Mouse (Mus musculus) forebrain, embryonic 15.5 days (tissue): Measurements from ENCODE around the gene Wwtr1. TPM values are rescaled to one million over a fixed set of nuclear protein-coding genes. Genes with fewer than 3 reads are reported as not detected.

Source experiments
- ATAC-seq: fragments of 200-750 bp; cut with Nextera tagmentation; replicated peaks from 2 replicates; pipeline ENCODE4 v1.8.0; 2017; ENCODE audit warnings: mild to moderate bottlenecking, moderate TSS enrichment, moderate library complexity
- H3K27ac ChIP-seq: fragments of 300-500 bp; sonication (generic); replicated peaks from 2 replicates; pipeline ENCODE4 v1.5.1; 2015; ENCODE audit warnings: mild to moderate bottlenecking, inconsistent platforms
- H3K27me3 ChIP-seq: fragments of 300-500 bp; sonication (generic); 2 replicates; pipeline ENCODE4 v1.6.1; 2015; ENCODE audit warnings: inconsistent platforms
- H3K36me3 ChIP-seq: fragments of 300-500 bp; sonication (generic); 2 replicates; pipeline ENCODE4 v1.6.1; 2015; ENCODE audit warnings: mild to moderate bottlenecking, inconsistent platforms
- H3K4me1 ChIP-seq: fragments of 300-500 bp; sonication (generic); 2 replicates; pipeline ENCODE4 v1.6.1; 2015; ENCODE audit warnings: inconsistent platforms
- H3K4me2 ChIP-seq: fragments of 300-500 bp; sonication (generic); replicated peaks from 2 replicates; pipeline ENCODE4 v1.6.1; 2015; ENCODE audit warnings: mild to moderate bottlenecking, inconsistent platforms
- H3K4me3 ChIP-seq: fragments of 300-500 bp; sonication (generic); 2 replicates; pipeline ENCODE4 v1.5.1; 2015; ENCODE audit warnings: mild to moderate bottlenecking, inconsistent platforms
- H3K9ac ChIP-seq: fragments of 300-500 bp; sonication (generic); replicated peaks from 2 replicates; pipeline ENCODE4 v1.6.1; 2015; ENCODE audit warnings: mild to moderate bottlenecking, inconsistent platforms
- H3K9me3 ChIP-seq: fragments of 300-500 bp; sonication (generic); 2 replicates; pipeline ENCODE4 v1.6.1; 2016; ENCODE audit warnings: inconsistent platforms
- WGBS: fragments of 180-500 bp; shearing (Covaris S2); methylation state at CpG from one replicate; pipeline ENCODE4 v1.1.7; 2015; ENCODE audit warnings: mixed read lengths; 5-methylcytosine and 5-hydroxymethylcytosine counted together
- polyA plus RNA-seq: library from polyadenylated mRNA; unstranded; fragments of >200 nt; fragmentation: Nextera tagmentation; extraction: Ambion mirVana; gene quantifications from 2 replicates; pipeline ENCODE4 v1.2.1, GENCODE M21; 2015

The Wwtr1 gene
- polyA plus RNA-seq, 1 experiment from 2014 or later = 10.7 TPM

DNA sequence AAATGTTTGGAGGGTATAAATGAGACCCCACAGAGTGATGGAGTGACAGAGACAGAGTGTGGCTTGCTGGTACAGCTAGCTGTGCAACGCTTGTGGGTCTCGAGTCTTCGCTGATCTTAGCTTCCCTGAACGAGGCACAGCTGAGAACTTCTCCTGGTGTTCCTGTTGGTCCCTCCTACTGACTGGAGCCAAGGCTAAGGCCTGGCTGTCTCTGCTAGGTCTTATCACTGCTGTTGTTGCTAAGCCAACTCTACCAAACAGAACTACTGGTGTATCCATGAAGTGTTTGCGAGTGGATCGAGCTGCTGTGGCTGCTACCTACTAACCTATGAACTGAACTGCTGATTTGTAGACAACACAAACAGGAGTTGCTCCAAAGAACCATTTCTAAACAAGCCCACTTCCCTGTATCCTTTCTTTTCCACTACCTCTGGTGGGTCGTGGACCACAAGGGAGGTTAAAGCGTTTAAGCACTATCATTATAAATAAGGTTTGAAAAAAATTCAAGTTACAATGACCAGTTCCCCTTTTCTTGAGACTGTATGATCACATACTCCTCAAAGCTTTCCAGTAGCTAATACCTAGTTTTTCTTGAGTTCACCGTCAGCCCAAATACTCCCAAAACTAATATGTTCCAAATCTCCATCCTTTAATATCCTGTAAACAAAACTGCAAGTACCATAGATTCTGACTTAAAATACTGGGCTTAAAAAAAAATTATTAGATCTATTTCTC lies 42.6 kb downstream of the Wwtr1 start:
- Histone ChIP-seq H3K4me3 (no peak overlapping the region), H3K4me2 (no peak overlapping the region), H3K36me3 (no peaks in the 10 kb centered on the region), H3K4me1 (peaks cover 11% of the 10 kb centered on the region), H3K9ac (no peak overlapping the region), H3K9me3 (no peaks in the 10 kb centered on the region), H3K27ac (peak overlapping the region; percentile 53; the same call in 1 of the 2 replicates), H3K27me3 (no peaks in the 10 kb centered on the region)
- no peak for ATAC-seq
- 95% methylated on average over 9 of the region's 9 CpGs for WGBS

DNA sequence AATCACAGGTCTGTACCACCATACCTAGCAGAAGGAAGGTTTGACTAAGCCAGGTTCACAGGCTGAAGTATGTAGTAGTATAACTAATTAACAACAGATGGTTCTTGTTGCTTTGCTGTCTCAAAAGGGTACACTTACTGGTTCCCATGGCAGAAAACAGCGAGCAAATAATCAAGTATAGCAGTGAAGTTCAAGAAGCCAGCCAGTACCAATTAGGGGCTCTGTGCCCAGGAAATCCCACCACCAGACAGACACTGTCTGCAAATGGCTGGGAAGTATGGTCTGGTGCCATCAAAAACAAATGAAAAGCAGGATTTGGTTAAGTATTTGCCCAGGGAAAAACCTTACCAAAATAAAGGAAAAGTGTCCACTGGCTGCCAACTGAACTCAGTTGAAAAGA lies 44.9 kb downstream of the Wwtr1 start:
- no peak overlapping the region for H3K9ac ChIP-seq
- no peak overlapping the region for H3K4me3 ChIP-seq
- no peak overlapping the region for H3K27ac ChIP-seq
- 52% methylated on average over 1 of the region's 1 CpGs for WGBS
- H3K4me1 ChIP-seq = peaks cover 9% of the 10 kb centered on the region
- H3K4me2 ChIP-seq = no peak overlapping the region
- H3K27me3 ChIP-seq = no peaks in the 10 kb centered on the region
- H3K9me3 ChIP-seq = no peaks in the 10 kb centered on the region
- H3K36me3 ChIP-seq = no peaks in the 10 kb centered on the region
- ATAC-seq = no peak; the same call in 1 of the 2 replicates

GRCm38 (mm10) chr3:57530221-57530620 lies 45.5 kb downstream of the Wwtr1 start:
- Histone ChIP-seq H3K4me1 (peaks cover 8% of the 10 kb centered on the region), H3K27me3 (no peaks in the 10 kb centered on the region), H3K4me3 (no peak overlapping the region), H3K36me3 (no peaks in the 10 kb centered on the region), H3K4me2 (no peak overlapping the region), H3K27ac (no peak overlapping the region), H3K9me3 (no peaks in the 10 kb centered on the region), H3K9ac (no peak overlapping the region)
- ATAC-seq = no peak
- 95% methylated on average over 4 of the region's 4 CpGs for WGBS

DNA sequence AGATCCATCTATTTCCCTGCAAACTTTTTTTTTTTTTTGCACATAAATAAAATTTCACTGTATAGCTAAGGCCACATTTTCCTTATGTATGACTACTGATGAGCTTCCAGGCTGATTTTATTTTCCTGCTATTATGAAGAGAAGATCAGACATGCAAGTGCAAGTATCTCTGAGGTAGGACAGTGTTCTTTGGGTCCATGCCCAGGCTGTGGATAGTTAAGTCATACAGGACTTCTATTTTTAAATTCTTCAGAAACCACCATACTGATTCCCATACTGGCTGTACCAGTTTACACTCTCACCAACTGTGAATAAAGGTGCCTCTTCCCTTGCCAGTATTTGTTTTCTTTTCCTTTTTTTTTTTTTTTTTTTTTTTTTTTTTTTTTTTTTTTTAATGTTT lies 48.6 kb downstream of the Wwtr1 start:
- Histone ChIP-seq H3K27me3 (no peaks in the 10 kb centered on the region), H3K9me3 (no peaks in the 10 kb centered on the region), H3K9ac (no peak overlapping the region), H3K36me3 (no peaks in the 10 kb centered on the region), H3K4me2 (no peak overlapping the region), H3K4me3 (no peak overlapping the region), H3K27ac (no peak overlapping the region), H3K4me1 (peaks cover 4% of the 10 kb centered on the region; the same call in 1 of the 2 replicates)
- no peak for ATAC-seq

DNA sequence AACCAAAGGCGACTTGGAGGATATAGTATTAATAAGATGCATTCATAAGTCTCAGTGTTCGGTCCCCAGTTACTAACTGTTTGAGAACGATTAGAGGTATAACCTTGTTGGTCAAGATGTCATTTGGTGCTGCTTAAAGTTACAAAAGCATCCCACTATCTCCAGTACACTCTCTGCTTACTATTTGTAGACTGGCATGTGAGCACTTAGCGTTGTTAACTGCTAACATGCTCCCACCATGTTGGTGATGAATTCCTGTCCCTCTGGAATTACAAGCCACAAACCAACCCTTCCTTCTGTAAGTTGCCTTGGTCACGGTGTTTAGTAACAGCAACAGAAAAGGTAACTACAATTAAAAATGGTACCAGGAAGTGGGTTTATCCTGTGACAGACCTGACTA lies 52.6 kb downstream of the Wwtr1 start:
- WGBS = 95% methylated on average over 5 of the region's 5 CpGs
- ATAC-seq = no peak
- no peaks in the 10 kb centered on the region for H3K4me1 ChIP-seq

DNA sequence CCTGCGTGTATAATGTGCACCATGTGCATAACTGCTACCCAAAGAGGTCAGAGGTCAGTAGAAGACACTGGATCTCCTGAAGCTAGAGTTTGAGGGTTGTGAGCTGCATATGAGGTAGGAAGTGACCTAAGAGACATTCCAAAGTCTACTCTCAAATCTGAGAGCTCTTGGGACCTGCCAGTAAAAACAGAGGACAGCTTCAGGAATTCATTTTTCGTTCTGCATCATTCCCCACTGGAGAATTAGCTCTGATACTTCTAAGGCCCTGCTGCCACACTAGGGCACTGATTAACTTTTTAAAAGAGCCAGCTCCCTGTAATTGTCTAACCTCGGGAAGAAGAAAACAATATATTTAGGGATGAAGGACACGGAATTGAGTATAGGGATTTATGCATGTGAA lies 53.8 kb downstream of the Wwtr1 start:
- Histone ChIP-seq H3K36me3 (no peaks in the 10 kb centered on the region), H3K4me2 (no peak overlapping the region), H3K4me1 (no peaks in the 10 kb centered on the region), H3K27me3 (no peaks in the 10 kb centered on the region), H3K27ac (no peak overlapping the region), H3K9ac (no peak overlapping the region), H3K4me3 (no peak overlapping the region), H3K9me3 (no peaks in the 10 kb centered on the region)
- 88% methylated on average over 4 of the region's 4 CpGs for WGBS
- ATAC-seq = no peak

More for the DNA sequence above, 52.6 kb downstream of the Wwtr1 start:
- H3K4me3 ChIP-seq = no peak overlapping the region
- H3K9ac ChIP-seq = no peak overlapping the region
- no peaks in the 10 kb centered on the region for H3K36me3 ChIP-seq
- H3K4me2 ChIP-seq = no peak overlapping the region
- no peaks in the 10 kb centered on the region for H3K27me3 ChIP-seq
- H3K9me3 ChIP-seq = no peaks in the 10 kb centered on the region
- no peak overlapping the region for H3K27ac ChIP-seq

DNA sequence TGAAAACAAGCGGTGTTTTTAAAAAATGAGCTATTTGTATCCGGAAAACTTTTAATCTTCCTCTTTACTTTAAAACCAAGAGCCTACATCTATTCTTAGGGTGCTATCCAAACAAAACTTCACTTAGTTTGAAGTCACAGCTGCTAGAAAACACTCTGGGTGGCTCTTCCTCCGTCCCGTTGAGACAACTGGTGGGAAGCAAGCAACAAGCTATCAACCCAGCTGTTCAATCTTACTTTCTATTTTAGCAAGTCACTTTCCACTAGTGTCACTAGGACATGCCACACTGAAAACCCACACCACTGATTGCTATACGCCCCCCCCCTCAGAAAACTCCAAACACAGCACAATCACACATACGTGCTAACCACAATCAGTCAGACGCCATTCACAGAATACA lies 55.7 kb downstream of the Wwtr1 start:
- no peak overlapping the region for H3K27ac ChIP-seq
- H3K9ac ChIP-seq = no peak overlapping the region
- WGBS = 96% methylated on average over 7 of the region's 7 CpGs
- H3K9me3 ChIP-seq = no peaks in the 10 kb centered on the region
- H3K4me3 ChIP-seq = no peak overlapping the region
- H3K4me2 ChIP-seq = no peak overlapping the region
- no peaks in the 10 kb centered on the region for H3K27me3 ChIP-seq
- H3K4me1 ChIP-seq = no peaks in the 10 kb centered on the region
- H3K36me3 ChIP-seq = no peaks in the 10 kb centered on the region
- ATAC-seq = no peak

DNA sequence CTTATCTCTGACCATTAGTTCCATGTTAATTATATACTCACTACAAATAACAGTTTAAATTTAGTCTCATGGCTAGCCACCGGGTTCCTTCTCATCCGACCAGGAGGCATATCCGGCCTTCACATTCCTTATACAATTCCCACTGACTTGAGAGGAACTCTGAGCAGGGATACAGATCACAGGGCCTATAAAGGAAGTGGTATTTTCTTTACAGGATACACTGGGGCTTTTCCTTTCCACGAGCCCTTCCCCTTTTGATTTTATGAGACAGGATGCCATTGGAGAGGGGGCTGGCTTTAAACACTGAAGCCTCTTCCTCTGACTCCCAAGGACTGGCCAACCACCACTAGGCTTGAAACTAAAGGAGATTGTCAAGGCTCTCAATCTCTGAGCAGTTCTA lies 59.6 kb downstream of the Wwtr1 start:
- Histone ChIP-seq H3K9me3 (no peaks in the 10 kb centered on the region), H3K4me3 (no peak overlapping the region), H3K36me3 (no peaks in the 10 kb centered on the region), H3K9ac (no peak overlapping the region), H3K4me2 (no peak overlapping the region), H3K4me1 (peaks cover 11% of the 10 kb centered on the region; the same call in 1 of the 2 replicates), H3K27me3 (no peaks in the 10 kb centered on the region), H3K27ac (no peak overlapping the region)
- WGBS = 83% methylated on average over 4 of the region's 4 CpGs
- no peak for ATAC-seq

DNA sequence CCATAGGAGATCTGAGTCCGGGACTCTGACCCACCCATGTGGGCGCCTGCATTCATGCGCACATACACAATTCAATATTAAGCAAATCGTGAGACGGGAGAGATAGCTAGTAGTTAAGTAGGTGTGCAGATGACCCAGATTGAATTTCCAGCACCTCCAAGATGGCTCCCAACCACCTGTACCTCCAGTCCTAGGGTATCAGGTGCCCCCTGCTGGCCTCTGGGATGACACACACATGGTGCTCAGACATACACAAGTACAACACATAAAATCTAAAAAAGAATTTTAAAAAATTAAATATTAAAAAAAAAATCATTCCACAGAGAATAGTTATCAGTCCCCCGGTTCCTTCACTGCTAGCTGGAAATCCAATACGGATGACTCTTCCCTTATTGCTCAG lies 60.7 kb downstream of the Wwtr1 start:
- 96% methylated on average over 7 of the region's 7 CpGs for WGBS
- H3K4me1 ChIP-seq = peaks cover 11% of the 10 kb centered on the region; the same call in 1 of the 2 replicates
- no peak overlapping the region for H3K4me3 ChIP-seq
- no peaks in the 10 kb centered on the region for H3K9me3 ChIP-seq
- ATAC-seq = no peak
- no peak overlapping the region for H3K4me2 ChIP-seq
- H3K27ac ChIP-seq = no peak overlapping the region
- H3K27me3 ChIP-seq = no peaks in the 10 kb centered on the region
- no peak overlapping the region for H3K9ac ChIP-seq
- H3K36me3 ChIP-seq = no peaks in the 10 kb centered on the region

- Histone ChIP-seq H3K4me2 (no peak overlapping the region), H3K27ac (no peak overlapping the region), H3K9ac (no peak overlapping the region), H3K4me1 (peaks cover 11% of the 10 kb centered on the region; the same call in 1 of the 2 replicates), H3K36me3 (no peaks in the 10 kb centered on the region), H3K4me3 (no peak overlapping the region), H3K27me3 (no peaks in the 10 kb centered on the region), H3K9me3 (no peaks in the 10 kb centered on the region)
- WGBS = 52% methylated on average over 18 of the region's 18 CpGs
- ATAC-seq = no peak
Observed at GRCm38 (mm10) chr3:57511816-57512586, 63.7 kb downstream of the Wwtr1 start.

DNA sequence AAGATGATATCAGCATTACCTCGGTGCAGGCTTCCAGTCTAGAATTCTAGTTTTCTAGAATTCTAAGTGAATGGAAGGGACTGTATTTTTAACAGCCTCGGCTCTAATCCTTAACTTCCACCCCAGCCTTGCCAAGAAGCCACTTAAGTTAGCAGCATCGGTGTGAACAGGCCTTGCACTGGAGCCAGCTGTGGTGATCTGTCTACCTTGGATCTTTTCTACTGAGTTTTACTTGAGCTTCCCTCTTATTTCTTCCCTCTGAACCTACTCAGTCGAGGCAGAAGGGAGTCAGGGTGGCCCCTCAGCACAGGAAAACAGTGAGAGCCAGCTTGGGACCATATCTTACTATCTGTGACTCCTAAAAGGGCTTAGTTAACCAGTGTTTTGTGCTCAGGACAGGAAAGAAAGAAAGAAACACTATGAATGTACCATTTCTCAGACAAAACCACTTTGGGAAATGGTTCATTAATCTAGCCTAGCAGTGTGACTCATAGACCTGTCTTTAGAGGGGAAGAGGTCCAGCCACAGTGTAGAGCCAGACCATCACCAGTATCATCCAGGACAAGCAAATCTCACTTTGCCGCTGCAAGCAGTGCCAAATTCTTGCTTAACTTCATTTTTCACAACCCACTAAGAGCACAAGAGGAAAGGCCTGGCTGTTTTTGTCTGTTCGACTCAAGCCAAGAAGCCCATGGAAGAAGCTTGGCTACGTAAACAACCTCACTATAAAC lies 65.6 kb downstream of the Wwtr1 start:
- 88% methylated on average over 7 of the region's 7 CpGs for WGBS

DNA sequence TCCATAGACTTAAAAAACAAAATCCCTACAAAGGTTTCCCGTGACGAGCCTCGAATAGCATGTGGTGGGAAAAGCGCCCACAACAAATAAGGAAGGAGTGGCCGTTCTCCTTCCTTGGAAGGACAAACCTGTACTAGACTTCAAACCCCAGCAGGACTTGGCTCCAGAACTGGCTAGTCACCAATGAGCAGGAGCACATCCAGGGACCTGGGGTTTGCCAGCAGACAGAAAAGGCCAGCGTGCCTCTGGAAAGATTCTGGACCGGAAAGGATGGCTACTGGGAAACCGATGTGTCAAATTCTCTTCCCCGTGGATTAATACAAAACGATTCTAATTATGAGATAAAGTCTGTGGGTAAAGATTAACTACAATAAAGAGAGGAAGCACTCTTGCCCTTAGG lies 69.7 kb downstream of the Wwtr1 start:
- Histone ChIP-seq H3K27ac (no peak overlapping the region), H3K9ac (no peak overlapping the region), H3K27me3 (no peaks in the 10 kb centered on the region), H3K4me1 (no peaks in the 10 kb centered on the region), H3K4me3 (no peak overlapping the region), H3K4me2 (no peak overlapping the region), H3K36me3 (no peaks in the 10 kb centered on the region), H3K9me3 (no peaks in the 10 kb centered on the region)
- ATAC-seq = no peak
- 87% methylated on average over 10 of the region's 10 CpGs for WGBS

More for the DNA sequence above, 65.6 kb downstream of the Wwtr1 start:
- no peak overlapping the region for H3K4me3 ChIP-seq
- H3K4me2 ChIP-seq = no peak overlapping the region
- H3K9ac ChIP-seq = no peak overlapping the region
- no peak for ATAC-seq
- no peaks in the 10 kb centered on the region for H3K27me3 ChIP-seq
- H3K36me3 ChIP-seq = no peaks in the 10 kb centered on the region
- H3K27ac ChIP-seq = no peak overlapping the region
- H3K9me3 ChIP-seq = no peaks in the 10 kb centered on the region
- peaks cover 11% of the 10 kb centered on the region; the same call in 1 of the 2 replicates for H3K4me1 ChIP-seq
